Mouse (Mus musculus): Measurements from ENCODE around the gene Camk2g. TPM values are rescaled to one million over a fixed set of nuclear protein-coding genes. Genes with fewer than 3 reads are reported as not detected.
A peak's percentile ranks its signal among the peaks of the same experiment; 100 is the strongest.

Camk2g gene
- 37.1 and 42.3 TPM in 2 replicates for polyA plus RNA-seq (2015; fragmentation: Nextera tagmentation; extraction: Ambion mirVana)

GRCm38 (mm10) chr14:20793758-20794531, at the start of gene Camk2g:
Camk2g (minus strand) TSS chr14:20794088.
- Histone ChIP-seq H3K36me3 (peaks cover 11% of the 10 kb centered on the region), H3K4me2 (replicated peaks) (peak within 1 kb of the TSS; percentile 90), H3K9me3 (no peaks in the 10 kb centered on the region), H3K9ac (peak within 1 kb of the TSS; percentile 79), H3K27me3 (replicated peaks) (no peaks in the 10 kb centered on the region), H3K4me1 (replicated peaks) (peaks cover 21% of the 10 kb centered on the region), H3K27ac (peak within 1 kb of the TSS; percentile 82), H3K4me3 (replicated peaks) (peak within 1 kb of the TSS; percentile 92)
- ATAC-seq: peak; percentile 95
- WGBS: under 1% methylated on average over 53 of the region's 76 CpGs

- Histone ChIP-seq H3K36me3 (no peaks in the 10 kb centered on the region), H3K4me3 (replicated peaks) (no peak overlapping the region), H3K27ac (no peak overlapping the region), H3K4me2 (replicated peaks) (no peak overlapping the region), H3K9ac (no peak overlapping the region), H3K4me1 (replicated peaks) (no peaks in the 10 kb centered on the region), H3K27me3 (replicated peaks) (no peaks in the 10 kb centered on the region), H3K9me3 (no peaks in the 10 kb centered on the region)
- ATAC-seq: no peak
- 76% methylated on average over 3 of the region's 3 CpGs for WGBS
Observed at GRCm38 (mm10) chr14:20842629-20843028, 48.7 kb upstream of the Camk2g start.

- H3K9ac ChIP-seq: no peak overlapping the region
- no peak overlapping the region for H3K27ac ChIP-seq
- peaks cover 6% of the 10 kb centered on the region for H3K4me1 ChIP-seq (replicated peaks)
- WGBS: 87% methylated on average over 2 of the region's 2 CpGs
- H3K36me3 ChIP-seq: no peaks in the 10 kb centered on the region
- no peak overlapping the region for H3K4me2 ChIP-seq (replicated peaks)
- no peak for ATAC-seq
- H3K4me3 ChIP-seq (replicated peaks): no peak overlapping the region
- H3K27me3 ChIP-seq (replicated peaks): no peaks in the 10 kb centered on the region
- H3K9me3 ChIP-seq: no peaks in the 10 kb centered on the region
Observed at GRCm38 (mm10) chr14:20841526-20841925, 47.6 kb upstream of the Camk2g start.

- no peak for ATAC-seq
- Histone ChIP-seq H3K27ac (no peak overlapping the region), H3K9me3 (no peaks in the 10 kb centered on the region), H3K36me3 (no peaks in the 10 kb centered on the region), H3K27me3 (replicated peaks) (no peaks in the 10 kb centered on the region), H3K4me3 (replicated peaks) (no peak overlapping the region), H3K9ac (no peak overlapping the region), H3K4me1 (replicated peaks) (peaks cover 7% of the 10 kb centered on the region), H3K4me2 (replicated peaks) (0 out of 2 replicates have a peak overlapping the region, but pooled peaks have one; percentile 99)
- WGBS: 69% methylated on average over 7 of the region's 7 CpGs
Observed at GRCm38 (mm10) chr14:20837681-20838080, 43.8 kb upstream of the Camk2g start.

- 6% methylated on average over 10 of the region's 10 CpGs for WGBS
- Histone ChIP-seq H3K4me1 (replicated peaks) (peaks cover 7% of the 10 kb centered on the region), H3K36me3 (no peaks in the 10 kb centered on the region), H3K9ac (peak overlapping the region; percentile 66), H3K27me3 (replicated peaks) (no peaks in the 10 kb centered on the region), H3K4me3 (replicated peaks) (peak overlapping the region; percentile 52), H3K4me2 (replicated peaks) (peak overlapping the region; percentile 99), H3K9me3 (no peaks in the 10 kb centered on the region), H3K27ac (peak overlapping the region; percentile 13; the same call in 1 of the 2 replicates)
- ATAC-seq: peak; percentile 37; the same call in 1 of the 2 replicates
Observed at GRCm38 (mm10) chr14:20836905-20837376, 43.1 kb upstream of the Camk2g start.

GRCm38 (mm10) chr14:20836171-20836904, 42.5 kb upstream of the Camk2g start, which contains the start of gene Plau:
Plau (plus strand) TSS chr14:20836660.
- peak within 1 kb of the TSS; percentile 13; the same call in 1 of the 2 replicates for H3K27ac ChIP-seq
- no peaks in the 10 kb centered on the region for H3K27me3 ChIP-seq (replicated peaks)
- H3K9me3 ChIP-seq: no peaks in the 10 kb centered on the region
- peak within 1 kb of the TSS; percentile 99 for H3K4me2 ChIP-seq (replicated peaks)
- H3K9ac ChIP-seq: peak within 1 kb of the TSS; percentile 66
- H3K4me1 ChIP-seq (replicated peaks): peaks cover 7% of the 10 kb centered on the region
- no peaks in the 10 kb centered on the region for H3K36me3 ChIP-seq
- peak; percentile 95 for ATAC-seq
- H3K4me3 ChIP-seq (replicated peaks): peak within 1 kb of the TSS; percentile 52
- WGBS: 1% methylated on average over 33 of the region's 33 CpGs

GRCm38 (mm10) chr14:20834136-20834535, 40.2 kb upstream of the Camk2g start:
- Histone ChIP-seq H3K9ac (no peak overlapping the region), H3K27me3 (replicated peaks) (no peaks in the 10 kb centered on the region), H3K4me2 (replicated peaks) (no peak overlapping the region), H3K4me3 (replicated peaks) (no peak overlapping the region), H3K27ac (no peak overlapping the region), H3K36me3 (no peaks in the 10 kb centered on the region), H3K9me3 (no peaks in the 10 kb centered on the region), H3K4me1 (replicated peaks) (peaks cover 7% of the 10 kb centered on the region)
- no peak for ATAC-seq
- 31% methylated on average over 7 of the region's 7 CpGs for WGBS

GRCm38 (mm10) chr14:20833525-20833924, 39.6 kb upstream of the Camk2g start:
- 86% methylated on average over 4 of the region's 4 CpGs for WGBS
- Histone ChIP-seq H3K36me3 (no peaks in the 10 kb centered on the region), H3K4me2 (replicated peaks) (no peak overlapping the region), H3K27me3 (replicated peaks) (no peaks in the 10 kb centered on the region), H3K9ac (no peak overlapping the region), H3K27ac (no peak overlapping the region), H3K9me3 (no peaks in the 10 kb centered on the region), H3K4me3 (replicated peaks) (no peak overlapping the region), H3K4me1 (replicated peaks) (peaks cover 7% of the 10 kb centered on the region)
- no peak for ATAC-seq

- Histone ChIP-seq H3K27me3 (replicated peaks) (no peaks in the 10 kb centered on the region), H3K4me2 (replicated peaks) (no peak overlapping the region), H3K36me3 (no peaks in the 10 kb centered on the region), H3K9me3 (no peaks in the 10 kb centered on the region), H3K27ac (no peak overlapping the region), H3K4me1 (replicated peaks) (peaks cover 4% of the 10 kb centered on the region), H3K9ac (no peak overlapping the region), H3K4me3 (replicated peaks) (no peak overlapping the region)
- WGBS: 88% methylated on average over 1 of the region's 1 CpGs
- no peak for ATAC-seq
Observed at GRCm38 (mm10) chr14:20831915-20832314, 38.0 kb upstream of the Camk2g start.

GRCm38 (mm10) chr14:20831141-20831910, 37.4 kb upstream of the Camk2g start:
- H3K9ac ChIP-seq: no peak overlapping the region
- ATAC-seq: no peak
- WGBS: 58% methylated on average over 9 of the region's 9 CpGs
- H3K4me1 ChIP-seq (replicated peaks): no peaks in the 10 kb centered on the region
- H3K4me2 ChIP-seq (replicated peaks): no peak overlapping the region
- H3K27me3 ChIP-seq (replicated peaks): no peaks in the 10 kb centered on the region
- H3K27ac ChIP-seq: no peak overlapping the region
- no peaks in the 10 kb centered on the region for H3K9me3 ChIP-seq
- H3K4me3 ChIP-seq (replicated peaks): no peak overlapping the region
- H3K36me3 ChIP-seq: no peaks in the 10 kb centered on the region

GRCm38 (mm10) chr14:20829523-20830366, 35.9 kb upstream of the Camk2g start:
- H3K9me3 ChIP-seq: no peaks in the 10 kb centered on the region
- ATAC-seq: no peak
- no peaks in the 10 kb centered on the region for H3K4me1 ChIP-seq (replicated peaks)
- no peak overlapping the region for H3K9ac ChIP-seq
- no peaks in the 10 kb centered on the region for H3K27me3 ChIP-seq (replicated peaks)
- 70% methylated on average over 12 of the region's 12 CpGs for WGBS
- no peaks in the 10 kb centered on the region for H3K36me3 ChIP-seq
- H3K4me3 ChIP-seq (replicated peaks): no peak overlapping the region
- H3K27ac ChIP-seq: no peak overlapping the region
- no peak overlapping the region for H3K4me2 ChIP-seq (replicated peaks)

Measured in intestine, embryonic 15.5 days (tissue).